Mouse (Mus musculus) limb, embryonic 14.5 days (tissue): ENCODE results near the gene Nt5c1a. TPM values are rescaled to one million over a fixed set of nuclear protein-coding genes. Genes with fewer than 3 reads are reported as not detected.

Source experiments
- ATAC-seq: fragments of 200-750 bp; cut with Nextera tagmentation; 2 replicates; pipeline ENCODE4 v1.8.0; 2017; ENCODE audit warnings: low read depth, moderate number of reproducible peaks, moderate TSS enrichment; ENCODE audit not compliant: low FRiP score
- DNase-seq: peaks from one replicate; pipeline ENCODE4 v3.0.0-alpha.2; 2015; ENCODE audit warnings: low spot score
- H3K27ac ChIP-seq: fragments of 300-500 bp; sonication (generic); replicated peaks from 2 replicates; pipeline ENCODE4 v1.5.1; 2014; ENCODE audit warnings: low read depth, mild to moderate bottlenecking, low read length, moderate library complexity, mixed read lengths
- H3K27me3 ChIP-seq: fragments of 300-500 bp; sonication (generic); 2 replicates; pipeline ENCODE4 v1.6.1; 2014; ENCODE audit warnings: low read length, mixed read lengths; ENCODE audit not compliant: control insufficient read depth, insufficient read depth
- H3K36me3 ChIP-seq: fragments of 300-500 bp; sonication (generic); 2 replicates; pipeline ENCODE4 v1.6.1; 2014; ENCODE audit warnings: mild to moderate bottlenecking, low read length, moderate library complexity, mixed read lengths; ENCODE audit not compliant: control insufficient read depth, insufficient read depth
- H3K4me1 ChIP-seq: fragments of 300-500 bp; sonication (generic); 2 replicates; pipeline ENCODE4 v1.6.1; 2014; ENCODE audit warnings: antibody characterized with exemption, low read length, mixed read lengths; ENCODE audit not compliant: control insufficient read depth, insufficient read depth
- H3K4me2 ChIP-seq: fragments of 300-500 bp; sonication (generic); replicated peaks from 2 replicates; pipeline ENCODE4 v1.6.1; 2014; ENCODE audit warnings: low read depth, mild to moderate bottlenecking, low read length, moderate library complexity; ENCODE audit not compliant: severe bottlenecking
- H3K4me3 ChIP-seq: fragments of 300-500 bp; sonication (generic); replicated peaks from 2 replicates; pipeline ENCODE4 v1.5.1; 2014; ENCODE audit warnings: low read length
- H3K9ac ChIP-seq: fragments of 300-500 bp; sonication (generic); 2 replicates; pipeline ENCODE4 v1.6.1; 2014; ENCODE audit warnings: mild to moderate bottlenecking, low read depth, low read length, moderate library complexity; ENCODE audit not compliant: severe bottlenecking
- H3K9me3 ChIP-seq: fragments of 300-500 bp; sonication (generic); 2 replicates; pipeline ENCODE4 v1.6.1; 2016; ENCODE audit warnings: low read length; ENCODE audit not compliant: control insufficient read depth
- POLR2A ChIP-seq: fragments of 200-500 bp; IDR thresholded peaks from 2 replicates; pipeline ENCODE4 v1.8.0; 2012; ENCODE audit warnings: inconsistent platforms, mild to moderate bottlenecking, moderate library complexity, borderline replicate concordance; ENCODE audit not compliant: insufficient read depth, insufficient read length; ENCODE audit errors: extremely low read depth
- WGBS: fragments of 180-500 bp; shearing (Covaris S2); extraction: QIAGEN DNeasy Blood & Tissue Kit; methylation state at CpG from one replicate; pipeline ENCODE4 v1.1.7; 2014; 5-methylcytosine and 5-hydroxymethylcytosine counted together
- polyA plus RNA-seq, 2 experiments: library from polyadenylated mRNA; depleted of rRNA in 1 of 2; stranded (reverse) in 1 of 2; unstranded in 1 of 2; fragments of >200 nt; fragmentation: Nextera tagmentation in 1 of 2; extraction: Ambion mirVana in 1 of 2; gene quantifications; 2 replicates each; pipeline versions ENCODE4 v1.2.1 to v1.2.3; 2012 to 2014

Gene Nt5c1a
- polyA plus RNA-seq, 2 experiments, result 0.05 TPM; not detected in 1

DNA sequence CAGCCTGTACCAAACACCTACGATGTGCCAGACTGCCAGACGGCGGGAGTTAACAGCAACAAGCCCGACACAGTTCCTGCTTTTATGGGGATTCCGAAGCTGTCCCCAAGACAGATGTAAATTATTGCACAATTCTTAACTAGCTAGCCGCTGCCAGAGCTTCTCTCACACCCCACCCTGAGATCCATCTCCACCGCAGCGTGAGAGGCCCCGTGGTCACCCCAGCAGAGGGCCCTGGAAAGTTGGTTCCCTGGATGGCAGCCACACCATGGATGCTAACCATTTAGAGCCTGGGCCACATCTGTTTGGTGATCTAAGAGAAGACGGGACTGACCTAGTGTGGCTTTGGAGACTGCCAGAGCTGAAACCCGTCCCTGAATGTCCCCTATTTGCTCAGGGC is 27.9 kb downstream of the Nt5c1a start:
- WGBS, result 21% methylated on average over 11 of the region's 11 CpGs
- Histone ChIP-seq H3K4me3 (no peak overlapping the region), H3K9ac (no peak overlapping the region), H3K27ac (no peak overlapping the region), H3K27me3 (0 out of 2 replicates have a peak, but pooled peaks cover 18% of the 10 kb centered on the region), H3K4me2 (no peak overlapping the region), H3K9me3 (no peaks in the 10 kb centered on the region), H3K4me1 (peaks cover 21% of the 10 kb centered on the region), H3K36me3 (no peaks in the 10 kb centered on the region)
- DNase-seq (no peak), ATAC-seq (no peak)
- no peak for TF ChIP-seq POLR2A

DNA sequence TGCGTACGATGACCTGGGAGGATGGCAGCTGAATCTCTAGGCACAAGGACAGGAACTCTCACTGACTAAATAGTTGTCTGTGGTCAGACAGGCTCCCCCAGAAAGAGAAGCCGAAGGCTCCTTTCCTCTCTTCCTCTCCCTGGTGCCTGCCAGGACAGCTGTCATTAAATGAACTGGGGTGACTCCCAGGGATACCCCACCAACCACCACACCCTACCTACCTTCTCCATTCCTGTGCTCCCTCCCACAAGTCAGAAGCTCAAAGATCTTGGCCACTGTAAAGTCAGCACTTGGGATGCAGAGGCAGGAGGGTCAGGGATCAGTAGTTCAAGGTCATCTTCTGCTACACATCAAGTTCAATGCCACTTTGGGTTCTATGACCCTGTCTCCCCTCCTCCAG is 31.5 kb downstream of the Nt5c1a start:
- no peak for TF ChIP-seq POLR2A
- Histone ChIP-seq H3K4me2 (no peak overlapping the region), H3K4me1 (peaks cover 17% of the 10 kb centered on the region), H3K27me3 (0 out of 2 replicates have a peak, but pooled peaks cover 31% of the 10 kb centered on the region), H3K4me3 (no peak overlapping the region), H3K9ac (no peak overlapping the region), H3K27ac (no peak overlapping the region), H3K9me3 (no peaks in the 10 kb centered on the region), H3K36me3 (no peaks in the 10 kb centered on the region)
- WGBS, result 60% methylated on average over 3 of the region's 3 CpGs
- DNase-seq (no peak), ATAC-seq (no peak)

DNA sequence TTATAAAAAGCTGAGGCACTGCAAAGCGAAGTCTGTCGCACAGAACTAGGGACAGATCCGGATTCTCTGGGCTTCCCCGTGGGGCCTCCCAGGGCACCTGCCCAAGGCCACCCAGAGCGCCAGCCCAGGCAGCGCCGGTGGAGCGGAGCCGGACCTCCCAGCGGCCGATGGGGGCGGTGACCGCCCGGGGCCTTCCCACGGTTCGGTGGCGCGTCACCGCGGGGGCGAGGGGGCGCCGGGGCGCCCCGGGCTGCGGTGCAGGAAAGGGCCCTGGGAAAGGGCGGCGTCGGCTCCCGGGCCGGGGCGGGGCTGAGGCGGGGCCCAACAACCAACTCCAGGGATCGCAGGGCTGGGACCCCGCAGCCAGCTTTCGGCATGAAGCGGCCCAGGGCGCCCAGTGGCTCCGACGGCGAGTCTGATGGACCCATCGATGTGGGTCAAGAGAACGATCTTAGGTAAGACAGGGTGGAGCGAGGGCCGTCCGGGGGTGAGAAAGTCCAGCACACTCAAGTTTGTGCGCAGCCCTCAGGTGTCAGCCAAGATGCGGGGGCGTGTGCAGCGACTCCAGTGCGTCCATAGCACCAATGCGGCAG is 32.3 kb downstream of the Nt5c1a start, which contains the start of gene Heyl:
TSS of gene Heyl (plus strand) at position 65 of the 593 bp plus-strand sequence.
- Histone ChIP-seq H3K9me3 (no peaks in the 10 kb centered on the region), H3K4me2 (peak within 1 kb of the TSS; percentile 78), H3K27me3 (0 out of 2 replicates have a peak, but pooled peaks cover 31% of the 10 kb centered on the region), H3K36me3 (no peaks in the 10 kb centered on the region), H3K27ac (no peak within 1 kb of the TSS), H3K4me1 (peaks cover 10% of the 10 kb centered on the region), H3K4me3 (peak within 1 kb of the TSS; percentile 43), H3K9ac (peak within 1 kb of the TSS; percentile 48)
- 2% methylated on average over 38 of the region's 52 CpGs for WGBS
- DNase-seq (no peak), ATAC-seq (peak; percentile 56)
- no peak for TF ChIP-seq POLR2A

DNA sequence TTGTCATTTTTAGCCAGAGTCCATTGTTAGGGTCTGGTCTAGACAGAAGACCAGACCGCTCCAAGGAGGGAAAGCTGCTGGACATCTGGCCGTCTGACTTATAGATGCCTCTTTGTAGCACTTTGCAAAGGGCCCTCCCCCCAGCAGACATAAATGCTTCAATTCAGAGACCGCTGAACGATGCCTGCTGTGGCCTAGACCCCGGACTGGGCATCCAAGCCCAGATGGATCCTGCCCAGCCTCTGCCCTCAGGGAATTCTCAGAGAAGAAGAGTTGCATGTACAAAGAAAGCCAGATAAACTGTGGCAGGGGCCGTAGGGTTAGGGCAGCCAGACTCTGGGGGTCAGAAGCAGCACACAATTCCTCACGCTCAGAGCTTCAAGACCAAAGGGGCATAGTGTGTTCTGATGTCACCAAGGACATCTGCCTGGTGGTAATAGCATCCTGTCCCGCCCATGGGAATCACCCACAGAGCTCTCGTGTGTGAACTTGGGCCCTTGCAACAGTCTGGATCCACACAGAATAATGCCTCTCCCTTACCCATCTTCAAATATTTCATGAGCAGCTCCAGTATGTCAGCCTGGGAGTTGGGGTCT is 34.6 kb downstream of the Nt5c1a start:
- no peak for TF ChIP-seq POLR2A
- Histone ChIP-seq H3K4me2 (no peak overlapping the region), H3K9me3 (no peaks in the 10 kb centered on the region), H3K36me3 (no peaks in the 10 kb centered on the region), H3K4me3 (no peak overlapping the region), H3K4me1 (peaks cover 14% of the 10 kb centered on the region), H3K9ac (no peak overlapping the region), H3K27me3 (0 out of 2 replicates have a peak, but pooled peaks cover 37% of the 10 kb centered on the region), H3K27ac (no peak overlapping the region)
- DNase-seq (no peak), ATAC-seq (no peak)
- 62% methylated on average over 9 of the region's 9 CpGs for WGBS

DNA sequence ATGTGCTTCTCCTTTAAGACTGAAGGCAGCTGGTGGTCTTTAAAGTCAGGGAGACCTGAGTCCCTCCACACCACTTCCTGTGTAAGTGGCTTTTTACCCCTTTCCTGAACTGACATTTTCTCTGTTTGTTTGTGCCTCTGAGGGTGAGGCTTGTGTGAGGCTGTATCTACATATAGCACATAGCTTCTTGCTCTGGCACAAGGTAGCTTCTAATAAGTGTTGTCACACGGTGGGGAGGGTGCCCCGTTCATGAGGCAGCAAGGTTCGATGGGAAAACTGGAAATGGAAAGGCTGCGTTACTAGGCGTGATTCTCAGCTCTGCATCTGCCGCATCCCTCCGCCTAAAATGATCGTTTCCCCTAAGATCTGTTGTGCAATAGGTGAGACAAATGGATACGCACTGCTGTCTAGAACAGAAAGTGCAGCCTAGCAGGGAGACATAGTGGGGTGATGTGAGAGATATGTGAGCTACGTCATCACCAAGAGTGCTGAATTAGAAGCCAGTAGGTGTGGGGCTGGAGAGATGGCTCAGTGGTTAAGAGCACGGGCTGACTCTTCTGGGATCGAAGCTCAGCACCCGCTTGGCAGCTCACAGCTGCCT is 35.2 kb downstream of the Nt5c1a start:
- H3K4me2 ChIP-seq, result no peak overlapping the region
- no peak for ATAC-seq
- no peak for DNase-seq
- TF ChIP-seq POLR2A, result no peak
- H3K4me3 ChIP-seq, result no peak overlapping the region
- no peaks in the 10 kb centered on the region for H3K36me3 ChIP-seq
- 81% methylated on average over 13 of the region's 13 CpGs for WGBS
- H3K27ac ChIP-seq, result no peak overlapping the region
- peaks cover 14% of the 10 kb centered on the region for H3K4me1 ChIP-seq
- no peak overlapping the region for H3K9ac ChIP-seq
- no peaks in the 10 kb centered on the region for H3K9me3 ChIP-seq
- H3K27me3 ChIP-seq, result 0 out of 2 replicates have a peak, but pooled peaks cover 37% of the 10 kb centered on the region
